Mouse (Mus musculus): ENCODE data around the gene Eaf1.

GRCm38 (mm10) chr14:31506456-31506855 lies 12.3 kb downstream of the Eaf1 start:
- TF ChIP-seq GATA1 (IDR thresholded peaks at IDR 0.05; ENCODE audit: borderline replicate concordance, low read length) (no peak), FLI1 (IDR thresholded peaks at IDR 0.05; ENCODE audit: low read length) (no peak)
